ENCODE assay signal across 28 mouse cellular contexts in the genomic region with DNA sequence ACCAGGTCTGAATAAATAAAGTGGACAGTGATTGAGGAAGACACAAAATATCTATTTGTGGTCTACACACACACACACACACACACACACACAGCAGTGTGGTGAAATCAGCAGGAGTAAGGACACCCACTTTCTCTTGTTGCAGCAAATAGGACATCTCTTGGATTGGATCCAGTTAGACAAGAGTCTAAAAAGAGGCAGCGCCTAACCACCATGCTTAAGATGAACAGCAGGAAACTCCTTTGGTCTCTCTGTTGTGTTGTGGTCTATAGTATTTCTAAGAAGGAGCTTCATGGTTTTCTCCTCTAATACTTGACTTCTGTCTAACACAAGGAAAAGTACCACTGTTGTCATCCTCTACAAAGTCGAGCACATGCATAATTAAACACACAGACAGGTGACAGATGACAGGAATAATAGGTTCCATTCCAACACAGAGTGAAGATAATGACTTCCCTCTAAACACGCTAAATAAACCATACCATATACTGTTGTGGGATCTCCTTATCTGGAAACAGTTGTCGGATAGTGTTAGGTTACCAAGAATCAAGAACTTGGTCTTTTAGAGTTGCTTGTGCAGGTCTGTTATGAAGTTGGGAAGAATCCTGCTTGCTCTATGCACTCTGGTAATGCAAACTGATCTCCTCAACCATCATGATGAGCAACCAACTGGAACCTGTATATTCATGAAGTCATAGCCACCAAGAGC.
A peak's percentile ranks its signal among the peaks of the same experiment; 100 is the strongest.
DNase-seq lines count a peak whose midpoint lies in the region; ATAC-seq and TF ChIP-seq lines count a peak whose summit lies in the region.
"Had no signal": no experiment of that assay in that cellular context is flagged by ENCODE, and none has a peak within 500 bp of the region (broad histone marks: within the 10 kb centered on the region; RNA-seq: fewer than 3 reads in every experiment).

No protein-coding gene starts in this region.

- no peak overlapping the region for H3K4me2 ChIP-seq in liver, embryonic 12.5 days
- H3K4me2 ChIP-seq in liver, postnatal 0 days (ENCODE audit: low read depth, low read length): no peak overlapping the region
- H3K4me2 ChIP-seq: embryonic facial prominence, embryonic 13.5 days; forebrain, embryonic 12.5 days; hindbrain, embryonic 14.5 days; intestine, embryonic 15.5 days; lung, embryonic 15.5 days; neural tube, embryonic 12.5 days had no signal

- TF ChIP-seq CTCF in liver, postnatal 0 days (IDR thresholded peaks at IDR 0.05; ENCODE audit: low read depth): no peak

- DNase-seq in liver, postnatal 0 days: no peak
- DNase-seq in thymus, postnatal 0 days (ENCODE audit: low spot score): peak; percentile 28
- no peak for DNase-seq in thymus, postnatal 25 days
- DNase-seq in brain, adult 2 months (ENCODE audit: low read depth, low spot score): peak; percentile 26
- peak; percentile 77 for DNase-seq in naive thymus-derived CD4-positive, alpha-beta T cell, adult 2 months (ENCODE audit: low read depth)
- DNase-seq in gastrocnemius, postnatal 36 days: no peak
- DNase-seq in MN1 (ENCODE audit: low spot score): no peak
- DNase-seq: adrenal gland, adult 2 months; cerebellum, adult 2 months; cerebellum, postnatal 36 days; embryo, embryonic 11 days; gastrocnemius, adult 2 months; heart, postnatal 4 days; kidney, adult 8-10 months; kidney, postnatal 10 days; midbrain, embryonic 14.5 days; retina, postnatal 1 day; right cerebral cortex, postnatal 25 days; spleen, adult 18-20 months; thymus, postnatal 4 days had no signal

- H3K27ac ChIP-seq in liver, embryonic 12.5 days: peak overlapping the region; percentile 90
- H3K27ac ChIP-seq in liver, postnatal 0 days (ENCODE audit: low read depth): no peak overlapping the region
- H3K27ac ChIP-seq: embryonic facial prominence, embryonic 13.5 days; forebrain, embryonic 12.5 days; hindbrain, embryonic 14.5 days; intestine, embryonic 15.5 days; neural tube, embryonic 12.5 days had no signal

- no peak overlapping the region for H3K4me3 ChIP-seq in liver, embryonic 12.5 days
- H3K4me3 ChIP-seq in liver, postnatal 0 days (ENCODE audit: low read depth, low read length): no peak overlapping the region
- H3K4me3 ChIP-seq: embryonic facial prominence, embryonic 13.5 days; erythroblast, embryonic 14.5 days; forebrain, embryonic 12.5 days; gastrocnemius, adult 2 months; intestine, embryonic 15.5 days; lung, embryonic 15.5 days; neural tube, embryonic 12.5 days had no signal

- TF ChIP-seq EP300 in liver, postnatal 0 days (IDR thresholded peaks at IDR 0.05; ENCODE audit: low read depth): no peak

- H3K9ac ChIP-seq in liver, embryonic 12.5 days: no peak overlapping the region
- H3K9ac ChIP-seq in liver, postnatal 0 days (replicated peaks): no peak overlapping the region
- H3K9ac ChIP-seq: embryonic facial prominence, embryonic 13.5 days; forebrain, embryonic 12.5 days; hindbrain, embryonic 14.5 days; intestine, embryonic 15.5 days; lung, embryonic 15.5 days; neural tube, embryonic 12.5 days had no signal

- no peaks in the 10 kb centered on the region for H3K9me3 ChIP-seq in liver, embryonic 12.5 days (replicated peaks)
- H3K9me3 ChIP-seq in liver, postnatal 0 days (ENCODE audit: low read length): no peaks in the 10 kb centered on the region
- H3K9me3 ChIP-seq: embryonic facial prominence, embryonic 13.5 days; forebrain, embryonic 12.5 days; intestine, embryonic 15.5 days; lung, embryonic 15.5 days; neural tube, embryonic 12.5 days had no signal

- H3K27me3 ChIP-seq in liver, embryonic 12.5 days (replicated peaks): no peaks in the 10 kb centered on the region
- no peaks in the 10 kb centered on the region for H3K27me3 ChIP-seq in liver, postnatal 0 days (ENCODE audit: insufficient read depth, low read length)
- H3K27me3 ChIP-seq: embryonic facial prominence, embryonic 13.5 days; forebrain, embryonic 12.5 days; intestine, embryonic 15.5 days; lung, embryonic 15.5 days; neural tube, embryonic 12.5 days had no signal

- no peaks in the 10 kb centered on the region for H3K36me3 ChIP-seq in liver, embryonic 12.5 days
- H3K36me3 ChIP-seq in liver, postnatal 0 days (replicated peaks; ENCODE audit: insufficient read depth, low read length): no peaks in the 10 kb centered on the region
- H3K36me3 ChIP-seq: embryonic facial prominence, embryonic 13.5 days; forebrain, embryonic 12.5 days; intestine, embryonic 15.5 days; lung, embryonic 15.5 days; neural tube, embryonic 12.5 days had no signal

- WGBS in liver, embryonic 12.5 days (ENCODE audit: insufficient replicate concordance): 43% methylated on average over 4 of the region's 4 CpGs
- WGBS in liver, postnatal 0 days (ENCODE audit: insufficient replicate concordance): 53% methylated on average over 4 of the region's 4 CpGs

- peaks cover 94% of the 10 kb centered on the region for H3K4me1 ChIP-seq in liver, embryonic 12.5 days
- peaks cover 71% of the 10 kb centered on the region for H3K4me1 ChIP-seq in liver, postnatal 0 days (ENCODE audit: insufficient read depth)
- H3K4me1 ChIP-seq: neural tube, embryonic 12.5 days had no signal

- no peak for ATAC-seq in liver, embryonic 12.5 days
- ATAC-seq in liver, postnatal 0 days: no peak
- ATAC-seq: intestine, embryonic 15.5 days had no signal

- intact Hi-C loops in gastrocnemius, postnatal 36 days (cut with DNase I): no loop called here

Comparison
In these comparisons a context has a peak if more than half of its experiments do, and no peak if none do; other contexts are left out.
1. DNase-seq: peak in thymus, postnatal 0 days (single experiment), brain, adult 2 months (single experiment) and naive thymus-derived CD4-positive, alpha-beta T cell, adult 2 months (single experiment); none in liver, postnatal 0 days (single experiment), thymus, postnatal 25 days (single experiment), gastrocnemius, postnatal 36 days (0 of 2) and MN1 (single experiment).